Mouse (Mus musculus): ENCODE results near the gene Ugt1a10. TPM values are rescaled to one million over a fixed set of nuclear protein-coding genes. Genes with fewer than 3 reads are reported as not detected.

The Ugt1a10 gene
- polyA plus RNA-seq, 1 experiment from 2014 or later, result not detected

GRCm38 (mm10) chr1:88264869-88265240 is 209.7 kb downstream of the Ugt1a10 start:
- DNase-seq (ENCODE audit: low spot score), result no peak
- WGBS, result 82% methylated on average over 4 of the region's 4 CpGs
- peaks cover 90% of the 10 kb centered on the region for H3K36me3 ChIP-seq (ENCODE audit: control insufficient read depth, insufficient read depth, low read length)
- no peak overlapping the region for H3K4me2 ChIP-seq (ENCODE audit: low read depth, severe bottlenecking)
- H3K27me3 ChIP-seq (ENCODE audit: control insufficient read depth, insufficient read depth, low read length), result no peaks in the 10 kb centered on the region
- H3K4me3 ChIP-seq (ENCODE audit: low read depth, low read length), result no peak overlapping the region
- H3K9me3 ChIP-seq (ENCODE audit: control insufficient read depth, low read length), result peaks cover 39% of the 10 kb centered on the region
- H3K27ac ChIP-seq (replicated peaks; ENCODE audit: low read depth, low read length), result no peak overlapping the region
- no peak for ATAC-seq (ENCODE audit: insufficient number of reproducible peaks, low FRiP score, low TSS enrichment, low read depth)
- H3K9ac ChIP-seq (ENCODE audit: low read length), result no peak overlapping the region
- no peaks in the 10 kb centered on the region for H3K4me1 ChIP-seq (ENCODE audit: control insufficient read depth, insufficient read depth, low read length)

- 89% methylated on average over 13 of the region's 13 CpGs for WGBS
These were observed 210.9 kb downstream of the Ugt1a10 start for GRCm38 (mm10) chr1:88266123-88266522.

GRCm38 (mm10) chr1:88267489-88267888 is 212.3 kb downstream of the Ugt1a10 start:
- ATAC-seq (ENCODE audit: insufficient number of reproducible peaks, low FRiP score, low TSS enrichment, low read depth) (no peak), DNase-seq (ENCODE audit: low spot score) (no peak)
- Histone ChIP-seq H3K27me3 (ENCODE audit: control insufficient read depth, insufficient read depth, low read length) (no peaks in the 10 kb centered on the region), H3K9ac (ENCODE audit: low read length) (no peak overlapping the region), H3K4me2 (ENCODE audit: low read depth, severe bottlenecking) (no peak overlapping the region), H3K4me3 (ENCODE audit: low read depth, low read length) (no peak overlapping the region), H3K9me3 (ENCODE audit: control insufficient read depth, low read length) (peaks cover 25% of the 10 kb centered on the region), H3K27ac (replicated peaks; ENCODE audit: low read depth, low read length) (no peak overlapping the region), H3K36me3 (ENCODE audit: control insufficient read depth, insufficient read depth, low read length) (peaks cover 87% of the 10 kb centered on the region), H3K4me1 (ENCODE audit: control insufficient read depth, insufficient read depth, low read length) (no peaks in the 10 kb centered on the region)
- WGBS, result 92% methylated on average over 6 of the region's 6 CpGs

More at GRCm38 (mm10) chr1:88266123-88266522, 210.9 kb downstream of the Ugt1a10 start:
- H3K27ac ChIP-seq (replicated peaks; ENCODE audit: low read depth, low read length), result no peak overlapping the region
- no peaks in the 10 kb centered on the region for H3K27me3 ChIP-seq (ENCODE audit: control insufficient read depth, insufficient read depth, low read length)
- no peaks in the 10 kb centered on the region for H3K4me1 ChIP-seq (ENCODE audit: control insufficient read depth, insufficient read depth, low read length)
- no peak overlapping the region for H3K4me3 ChIP-seq (ENCODE audit: low read depth, low read length)
- ATAC-seq (ENCODE audit: insufficient number of reproducible peaks, low FRiP score, low TSS enrichment, low read depth) (no peak), DNase-seq (ENCODE audit: low spot score) (no peak)
- no peak overlapping the region for H3K4me2 ChIP-seq (ENCODE audit: low read depth, severe bottlenecking)
- peaks cover 32% of the 10 kb centered on the region for H3K9me3 ChIP-seq (ENCODE audit: control insufficient read depth, low read length)
- H3K9ac ChIP-seq (ENCODE audit: low read length), result no peak overlapping the region
- peaks cover 86% of the 10 kb centered on the region for H3K36me3 ChIP-seq (ENCODE audit: control insufficient read depth, insufficient read depth, low read length)

GRCm38 (mm10) chr1:88268070-88268469 is 212.9 kb downstream of the Ugt1a10 start:
- H3K27me3 ChIP-seq (ENCODE audit: control insufficient read depth, insufficient read depth, low read length), result no peaks in the 10 kb centered on the region
- H3K27ac ChIP-seq (replicated peaks; ENCODE audit: low read depth, low read length), result no peak overlapping the region
- H3K9me3 ChIP-seq (ENCODE audit: control insufficient read depth, low read length), result peaks cover 20% of the 10 kb centered on the region
- H3K4me2 ChIP-seq (ENCODE audit: low read depth, severe bottlenecking), result no peak overlapping the region
- no peak for DNase-seq (ENCODE audit: low spot score)
- H3K4me3 ChIP-seq (ENCODE audit: low read depth, low read length), result no peak overlapping the region
- H3K9ac ChIP-seq (ENCODE audit: low read length), result no peak overlapping the region
- peaks cover 86% of the 10 kb centered on the region for H3K36me3 ChIP-seq (ENCODE audit: control insufficient read depth, insufficient read depth, low read length)
- H3K4me1 ChIP-seq (ENCODE audit: control insufficient read depth, insufficient read depth, low read length), result no peaks in the 10 kb centered on the region
- ATAC-seq (ENCODE audit: insufficient number of reproducible peaks, low FRiP score, low TSS enrichment, low read depth), result no peak
- WGBS, result 87% methylated on average over 6 of the region's 6 CpGs

Small RNA genes within 50 kb of the gene (microRNA-seq; reads per million reads assigned to microRNA genes)
- gene Gm25198, result not detected

Other genes starting within 250 kb of the Ugt1a10 start
- 37.5 and 39.1 TPM in 2 replicates for gene Dgkd, start 202.1 kb upstream of the Ugt1a10 start, polyA plus RNA-seq (2014; fragmentation: Nextera tagmentation; extraction: Ambion mirVana)
- 37.9 and 38.5 TPM in 2 replicates for gene Usp40, start 46.8 kb upstream of the Ugt1a10 start, polyA plus RNA-seq (2014; fragmentation: Nextera tagmentation; extraction: Ambion mirVana)
- gene Ugt1a9, start 15.4 kb downstream of the Ugt1a10 start, polyA plus RNA-seq (2014; fragmentation: Nextera tagmentation; extraction: Ambion mirVana), result not detected in 2 replicates
- not detected in 2 replicates for gene Ugt1a8, start 32.4 kb downstream of the Ugt1a10 start, polyA plus RNA-seq (2014; fragmentation: Nextera tagmentation; extraction: Ambion mirVana)
- gene Ugt1a7c, start 39.7 kb downstream of the Ugt1a10 start, polyA plus RNA-seq (2014; fragmentation: Nextera tagmentation; extraction: Ambion mirVana), result 0.79 and 1.0 TPM in 2 replicates
- not detected in 2 replicates for gene Ugt1a6b, start 47.9 kb downstream of the Ugt1a10 start, polyA plus RNA-seq (2014; fragmentation: Nextera tagmentation; extraction: Ambion mirVana)
- 0.04 and 0.34 TPM in 2 replicates for gene Ugt1a6a, start 79.4 kb downstream of the Ugt1a10 start, polyA plus RNA-seq (2014; fragmentation: Nextera tagmentation; extraction: Ambion mirVana)
- gene Ugt1a5, start 110.6 kb downstream of the Ugt1a10 start, polyA plus RNA-seq (2014; fragmentation: Nextera tagmentation; extraction: Ambion mirVana), result not detected in 2 replicates
- gene Ugt1a2, start 145.2 kb downstream of the Ugt1a10 start, polyA plus RNA-seq (2014; fragmentation: Nextera tagmentation; extraction: Ambion mirVana), result not detected in 2 replicates
- gene Dnajb3, start 150.4 kb downstream of the Ugt1a10 start, polyA plus RNA-seq (2014; fragmentation: Nextera tagmentation; extraction: Ambion mirVana), result 10.7 and 12.8 TPM in 2 replicates
- gene Ugt1a1, start 156.6 kb downstream of the Ugt1a10 start, polyA plus RNA-seq (2014; fragmentation: Nextera tagmentation; extraction: Ambion mirVana), result not detected in 2 replicates
- gene Mroh2a, start 171.6 kb downstream of the Ugt1a10 start, polyA plus RNA-seq (2014; fragmentation: Nextera tagmentation; extraction: Ambion mirVana), result 1.6 and 1.9 TPM in 2 replicates
- gene Hjurp, start 222.2 kb downstream of the Ugt1a10 start, polyA plus RNA-seq (2014; fragmentation: Nextera tagmentation; extraction: Ambion mirVana), result 174 and 204 TPM in 2 replicates
- not detected in 2 replicates for gene Trpm8, start 222.3 kb downstream of the Ugt1a10 start, polyA plus RNA-seq (2014; fragmentation: Nextera tagmentation; extraction: Ambion mirVana)